Mouse (Mus musculus) ES-Bruce4 (cell line): Measurements from ENCODE around the gene Mettl17. TPM values are rescaled to one million over a fixed set of nuclear protein-coding genes. Genes with fewer than 3 reads are reported as not detected.
A peak's percentile ranks its signal among the peaks of the same experiment; 100 is the strongest.

ENCODE experiments used
- H3K27ac ChIP-seq: 2 replicates; pipeline ENCODE4 v1.5.1; 2012; ENCODE audit warnings: low read length, inconsistent platforms; ENCODE audit not compliant: insufficient read depth
- H3K27me3 ChIP-seq: 2 replicates; pipeline ENCODE4 v1.6.1; 2012; ENCODE audit warnings: mild to moderate bottlenecking, low read length, inconsistent platforms; ENCODE audit not compliant: control insufficient read depth, poor library complexity, insufficient read depth, severe bottlenecking
- H3K36me3 ChIP-seq: 2 replicates; pipeline ENCODE4 v1.6.1; 2012; ENCODE audit warnings: inconsistent platforms, mild to moderate bottlenecking, low read length, moderate library complexity; ENCODE audit not compliant: control insufficient read depth, poor library complexity, insufficient read depth, severe bottlenecking
- H3K4me1 ChIP-seq: one replicate; pipeline ENCODE4 v1.8.1; 2011; ENCODE audit warnings: low read length; ENCODE audit not compliant: control insufficient read depth, insufficient read depth
- H3K4me3 ChIP-seq: 2 replicates; pipeline ENCODE4 v1.5.1; 2011; ENCODE audit warnings: low read depth, mild to moderate bottlenecking, low read length
- H3K9ac ChIP-seq: 2 replicates; pipeline ENCODE4 v1.6.1; 2012; ENCODE audit warnings: low read depth, mild to moderate bottlenecking, inconsistent platforms; ENCODE audit not compliant: poor library complexity, severe bottlenecking
- H3K9me3 ChIP-seq: replicated peaks from 2 replicates; pipeline ENCODE4 v1.6.1; 2012; ENCODE audit warnings: mild to moderate bottlenecking, low read length, inconsistent platforms; ENCODE audit not compliant: control insufficient read depth, poor library complexity, insufficient read depth, severe bottlenecking
- CTCF ChIP-seq: IDR thresholded peaks from one replicate; pipeline ENCODE4 v1.8.1; 2011; ENCODE audit warnings: low read depth, low read length
- EP300 ChIP-seq: IDR thresholded peaks from 2 replicates; pipeline ENCODE4 v1.6.1; 2011; ENCODE audit warnings: low read depth, low read length; ENCODE audit not compliant: insufficient read depth
- POLR2A ChIP-seq: IDR thresholded peaks from one replicate; pipeline ENCODE4 v1.8.1; 2011; ENCODE audit warnings: low read length; ENCODE audit not compliant: insufficient read depth
- polyA plus RNA-seq: library from polyadenylated mRNA; stranded (reverse); fragments of >200 nt; gene quantifications from 2 replicates; pipeline ENCODE4 v1.2.4, GENCODE M21; 2011; ENCODE audit warnings: low read depth; ENCODE audit not compliant: missing spikeins, insufficient read depth, insufficient read length

Gene Mettl17
- polyA plus RNA-seq, 1 experiment = 19.2 TPM

GRCm38 (mm10) chr14:51913960-51914762 is 29.5 kb downstream of the Mettl17 start, which contains the start of gene Ndrg2:
Gene Ndrg2 (minus strand): TSS chr14:51914158.
- H3K36me3 ChIP-seq = no peaks in the 10 kb centered on the region
- no peak within 1 kb of the TSS for H3K27ac ChIP-seq
- no peaks in the 10 kb centered on the region for H3K27me3 ChIP-seq
- peak within 1 kb of the TSS; percentile 59 for H3K4me3 ChIP-seq
- H3K9me3 ChIP-seq = no peaks in the 10 kb centered on the region
- peak within 1 kb of the TSS; percentile 48 for H3K9ac ChIP-seq
- TF ChIP-seq POLR2A = no peak
- no peak for TF ChIP-seq CTCF
- no peak for TF ChIP-seq EP300
- peaks cover 3% of the 10 kb centered on the region for H3K4me1 ChIP-seq

- Histone ChIP-seq H3K27ac (no peak overlapping the region), H3K4me1 (peaks cover 3% of the 10 kb centered on the region), H3K9me3 (no peaks in the 10 kb centered on the region), H3K4me3 (no peak overlapping the region), H3K36me3 (no peaks in the 10 kb centered on the region), H3K27me3 (no peaks in the 10 kb centered on the region), H3K9ac (no peak overlapping the region)
- TF ChIP-seq POLR2A = no peak
- TF ChIP-seq EP300 = no peak
- TF ChIP-seq CTCF = no peak
Observed at GRCm38 (mm10) chr14:51915030-51915429, 30.4 kb downstream of the Mettl17 start.

- no peak overlapping the region for H3K9ac ChIP-seq
- no peak for TF ChIP-seq CTCF
- TF ChIP-seq EP300 = no peak
- no peak for TF ChIP-seq POLR2A
- H3K27ac ChIP-seq = no peak overlapping the region
- no peaks in the 10 kb centered on the region for H3K36me3 ChIP-seq
- no peaks in the 10 kb centered on the region for H3K27me3 ChIP-seq
- no peaks in the 10 kb centered on the region for H3K9me3 ChIP-seq
- peaks cover 3% of the 10 kb centered on the region for H3K4me1 ChIP-seq
- H3K4me3 ChIP-seq = no peak overlapping the region
Observed at GRCm38 (mm10) chr14:51916539-51916938, 31.9 kb downstream of the Mettl17 start.

- H3K9ac ChIP-seq = no peak within 1 kb of the TSS
- peaks cover 3% of the 10 kb centered on the region for H3K4me1 ChIP-seq
- no peak within 1 kb of the TSS for H3K4me3 ChIP-seq
- H3K27ac ChIP-seq = no peak within 1 kb of the TSS
- no peaks in the 10 kb centered on the region for H3K27me3 ChIP-seq
- TF ChIP-seq POLR2A (no peak), CTCF (no peak), EP300 (no peak)
- H3K9me3 ChIP-seq = no peaks in the 10 kb centered on the region
- no peaks in the 10 kb centered on the region for H3K36me3 ChIP-seq
Observed at GRCm38 (mm10) chr14:51918125-51918524, 33.5 kb downstream of the Mettl17 start, which contains the start of gene Tppp2. Gene Tppp2 (plus strand): TSS chr14:51918425.

GRCm38 (mm10) chr14:51918966-51919365 is 34.3 kb downstream of the Mettl17 start:
- H3K27ac ChIP-seq = no peak overlapping the region
- no peaks in the 10 kb centered on the region for H3K36me3 ChIP-seq
- H3K4me1 ChIP-seq = peaks cover 3% of the 10 kb centered on the region
- H3K4me3 ChIP-seq = no peak overlapping the region
- TF ChIP-seq POLR2A (no peak), CTCF (no peak), EP300 (no peak)
- no peaks in the 10 kb centered on the region for H3K9me3 ChIP-seq
- no peaks in the 10 kb centered on the region for H3K27me3 ChIP-seq
- no peak overlapping the region for H3K9ac ChIP-seq
